Mouse (Mus musculus): ENCODE data around the gene Podxl2. TPM values are rescaled to one million over a fixed set of nuclear protein-coding genes. Genes with fewer than 3 reads are reported as not detected.

The Podxl2 gene
- polyA plus RNA-seq, 1 experiment from 2014 or later: 44.1 TPM

DNA sequence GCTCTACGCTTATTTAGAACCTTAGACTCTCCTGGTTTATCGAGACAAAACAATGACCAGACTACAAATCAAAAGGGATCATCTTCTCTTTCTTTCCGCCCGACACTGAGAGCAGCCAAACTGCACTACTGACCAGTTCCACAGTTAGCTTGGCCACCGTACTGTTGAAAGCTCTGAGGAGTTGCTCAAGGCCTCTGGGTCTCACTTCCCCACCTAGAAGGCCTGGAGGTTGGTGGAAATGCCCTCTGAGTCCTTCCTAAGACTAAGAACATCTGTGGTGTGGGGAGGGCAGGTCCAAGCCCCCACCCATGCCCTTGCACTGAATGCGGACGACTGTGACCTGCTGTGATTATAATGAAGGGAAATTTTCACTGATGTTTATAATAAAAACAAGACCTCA is 9.1 kb downstream of the Podxl2 start:
- Histone ChIP-seq H3K4me3 (no peak overlapping the region), H3K4me2 (no peak overlapping the region), H3K9ac (no peak overlapping the region), H3K4me1 (no peaks in the 10 kb centered on the region), H3K27me3 (replicated peaks) (no peaks in the 10 kb centered on the region), H3K36me3 (peaks cover 30% of the 10 kb centered on the region), H3K27ac (replicated peaks) (no peak overlapping the region), H3K9me3 (0 out of 2 replicates have a peak, but pooled peaks cover 6% of the 10 kb centered on the region)
- no peak for ATAC-seq (ENCODE audit: extremely low read depth, insufficient number of reproducible peaks, low FRiP score, low TSS enrichment)
- whole genome bisulfite sequencing: 78% methylated on average over 7 of the region's 7 CpGs

DNA sequence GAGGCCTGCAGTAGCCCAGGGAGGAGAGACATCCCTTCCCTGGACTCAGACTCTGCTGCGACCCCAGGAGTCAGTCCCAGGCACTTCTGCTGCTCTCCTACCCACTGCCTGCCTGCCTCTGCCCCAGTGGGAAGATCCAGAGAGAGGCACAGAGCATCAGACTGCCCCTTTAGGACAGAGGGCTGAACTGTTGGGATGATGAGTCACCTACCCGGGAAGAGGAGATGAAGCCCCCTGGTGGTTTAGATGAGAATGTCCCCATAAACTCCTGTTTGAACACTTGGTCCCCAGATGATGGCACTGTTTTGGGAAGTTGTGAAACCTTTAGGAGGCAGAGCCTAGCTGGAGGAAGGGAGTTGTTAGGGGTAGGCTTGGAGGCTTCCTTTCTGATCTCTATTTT is 13.9 kb downstream of the Podxl2 start:
- Histone ChIP-seq H3K27me3 (replicated peaks) (no peaks in the 10 kb centered on the region), H3K4me1 (peaks cover 26% of the 10 kb centered on the region), H3K9ac (no peak overlapping the region), H3K27ac (replicated peaks) (no peak overlapping the region), H3K4me2 (no peak overlapping the region), H3K9me3 (0 out of 2 replicates have a peak, but pooled peaks cover 6% of the 10 kb centered on the region), H3K4me3 (no peak overlapping the region), H3K36me3 (peaks cover 35% of the 10 kb centered on the region)
- 10% methylated on average over 2 of the region's 2 CpGs for WGBS
- ATAC-seq (ENCODE audit: extremely low read depth, insufficient number of reproducible peaks, low FRiP score, low TSS enrichment): no peak

DNA sequence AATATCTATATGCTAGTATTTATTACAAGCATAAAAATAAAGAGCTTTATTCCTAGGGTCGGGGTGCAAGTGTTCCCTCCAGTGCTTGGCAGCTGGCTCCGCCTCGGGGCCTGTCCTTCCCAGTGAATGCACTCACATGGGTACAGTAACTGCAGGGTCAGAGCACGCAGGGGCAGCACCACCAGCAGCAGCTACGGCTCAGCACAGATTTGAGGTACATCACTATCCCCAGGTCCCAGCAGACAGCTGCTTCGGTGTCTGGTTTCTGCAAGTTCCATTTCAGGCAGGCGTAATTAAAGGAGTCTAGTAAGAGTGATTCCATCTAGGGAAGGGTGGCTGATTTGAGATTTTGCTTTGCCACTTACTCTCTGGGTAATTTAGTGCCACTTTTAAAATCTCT is 16.5 kb downstream of the Podxl2 start:
- Histone ChIP-seq H3K27me3 (replicated peaks) (0 out of 2 replicates have a peak, but pooled peaks cover 5% of the 10 kb centered on the region), H3K36me3 (peaks cover 24% of the 10 kb centered on the region), H3K4me2 (no peak overlapping the region), H3K9me3 (0 out of 2 replicates have a peak, but pooled peaks cover 6% of the 10 kb centered on the region), H3K4me1 (peaks cover 32% of the 10 kb centered on the region), H3K4me3 (no peak overlapping the region), H3K9ac (peak overlapping the region; percentile 47; the same call in 1 of the 2 replicates), H3K27ac (replicated peaks) (peak overlapping the region; percentile 96)
- WGBS: 49% methylated on average over 7 of the region's 7 CpGs
- no peak for ATAC-seq (ENCODE audit: extremely low read depth, insufficient number of reproducible peaks, low FRiP score, low TSS enrichment)

DNA sequence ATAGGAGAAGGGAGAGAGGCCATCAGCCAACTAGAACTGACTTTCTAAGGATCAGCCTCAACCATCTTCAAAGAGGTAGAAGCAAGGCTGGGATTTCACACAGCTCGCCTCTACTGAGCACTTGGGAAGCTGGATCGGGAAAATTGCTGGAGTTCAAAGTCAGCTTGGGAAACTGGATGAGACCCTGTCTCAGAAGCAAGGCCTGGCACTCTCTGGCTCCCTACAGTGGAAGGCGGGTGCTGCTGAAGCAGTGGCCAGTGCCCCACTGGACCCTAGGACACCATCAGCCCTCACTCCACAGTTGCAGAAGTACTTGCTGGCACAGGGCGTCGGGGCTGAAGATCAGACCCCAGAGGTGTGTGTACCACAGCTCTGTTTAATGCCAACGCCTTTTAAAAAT is 17.0 kb downstream of the Podxl2 start:
- Histone ChIP-seq H3K4me2 (peak overlapping the region; percentile 32), H3K4me1 (peaks cover 36% of the 10 kb centered on the region), H3K9ac (peak overlapping the region; percentile 57; the same call in 1 of the 2 replicates), H3K27me3 (replicated peaks) (0 out of 2 replicates have a peak, but pooled peaks cover 5% of the 10 kb centered on the region), H3K36me3 (peaks cover 19% of the 10 kb centered on the region), H3K27ac (replicated peaks) (peak overlapping the region; percentile 96), H3K4me3 (no peak overlapping the region), H3K9me3 (0 out of 2 replicates have a peak, but pooled peaks cover 6% of the 10 kb centered on the region)
- ATAC-seq (ENCODE audit: extremely low read depth, insufficient number of reproducible peaks, low FRiP score, low TSS enrichment): no peak
- WGBS: 56% methylated on average over 6 of the region's 6 CpGs

DNA sequence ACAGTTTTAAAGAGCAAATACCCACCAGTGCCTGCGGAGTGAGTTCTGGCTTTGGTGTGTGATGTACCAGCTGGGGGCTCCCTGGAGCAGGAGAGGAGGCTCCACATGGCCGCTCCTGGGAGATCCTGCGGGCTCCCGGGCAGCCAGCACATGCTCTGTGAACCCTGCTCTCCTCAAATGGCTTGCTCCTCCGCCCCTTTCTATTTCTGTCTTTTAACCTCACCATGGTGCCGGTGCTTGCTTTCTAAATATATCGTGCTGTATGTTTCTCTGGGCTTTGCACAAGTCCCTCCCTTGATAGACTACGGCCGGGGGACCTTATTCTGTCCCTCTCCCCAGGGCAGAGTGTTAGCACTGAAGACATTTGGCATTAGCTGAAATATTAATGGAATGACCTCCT is 17.6 kb downstream of the Podxl2 start:
- Histone ChIP-seq H3K4me1 (peaks cover 37% of the 10 kb centered on the region), H3K27me3 (replicated peaks) (0 out of 2 replicates have a peak, but pooled peaks cover 5% of the 10 kb centered on the region), H3K27ac (replicated peaks) (peak overlapping the region; percentile 96), H3K9ac (peak overlapping the region; percentile 57), H3K4me3 (no peak overlapping the region), H3K9me3 (0 out of 2 replicates have a peak, but pooled peaks cover 6% of the 10 kb centered on the region), H3K4me2 (peak overlapping the region; percentile 32), H3K36me3 (peaks cover 16% of the 10 kb centered on the region)
- ATAC-seq (ENCODE audit: extremely low read depth, insufficient number of reproducible peaks, low FRiP score, low TSS enrichment): peak; percentile 43; the same call in 1 of the 2 replicates
- 15% methylated on average over 9 of the region's 9 CpGs for WGBS

DNA sequence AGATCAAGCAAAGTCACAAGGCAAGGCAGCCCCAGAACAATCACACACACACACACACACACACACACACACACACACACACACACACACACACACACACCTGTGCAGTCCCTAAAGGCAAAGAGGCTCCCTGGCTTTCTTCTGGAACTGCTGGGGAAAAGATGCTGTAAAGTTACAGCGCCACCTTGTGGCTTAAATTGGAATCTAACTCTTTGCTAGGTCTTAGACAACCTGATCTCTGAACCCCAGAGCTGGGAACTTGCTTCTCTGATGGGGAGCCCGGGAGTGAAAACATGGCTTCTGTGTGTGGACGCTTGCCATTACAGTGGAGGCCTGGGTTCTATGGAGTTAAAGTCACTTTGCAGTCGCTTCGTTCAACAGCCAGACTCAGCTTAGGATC is 19.2 kb downstream of the Podxl2 start:
- Histone ChIP-seq H3K4me1 (peaks cover 37% of the 10 kb centered on the region), H3K4me2 (no peak overlapping the region), H3K9me3 (no peaks in the 10 kb centered on the region), H3K9ac (no peak overlapping the region; the same call in 1 of the 2 replicates), H3K4me3 (no peak overlapping the region), H3K27ac (replicated peaks) (no peak overlapping the region), H3K27me3 (replicated peaks) (0 out of 2 replicates have a peak, but pooled peaks cover 5% of the 10 kb centered on the region), H3K36me3 (peaks cover 10% of the 10 kb centered on the region; the same call in 1 of the 2 replicates)
- 19% methylated on average over 5 of the region's 5 CpGs for WGBS
- ATAC-seq (ENCODE audit: extremely low read depth, insufficient number of reproducible peaks, low FRiP score, low TSS enrichment): no peak

DNA sequence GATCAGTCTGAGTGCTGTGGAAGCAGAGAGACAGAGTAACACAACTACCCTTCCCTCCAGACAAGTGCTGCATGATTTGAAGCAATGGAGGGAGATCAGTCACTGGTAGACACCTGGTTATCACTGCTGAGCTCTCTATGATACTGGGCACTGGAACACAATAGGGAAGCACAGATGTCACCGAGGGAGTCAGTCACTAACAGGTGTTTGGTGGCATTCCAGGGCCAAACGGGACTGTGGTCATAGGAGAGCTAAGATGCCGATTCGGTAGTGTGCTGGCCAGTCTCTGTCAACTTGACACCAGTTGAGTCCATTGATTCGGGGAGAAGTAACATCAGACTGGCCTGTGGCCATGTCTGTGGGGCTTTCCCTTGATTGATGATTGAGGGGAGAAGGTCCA is 20.3 kb downstream of the Podxl2 start:
- Histone ChIP-seq H3K9me3 (no peaks in the 10 kb centered on the region), H3K27me3 (replicated peaks) (0 out of 2 replicates have a peak, but pooled peaks cover 5% of the 10 kb centered on the region), H3K27ac (replicated peaks) (no peak overlapping the region), H3K4me2 (no peak overlapping the region), H3K9ac (no peak overlapping the region), H3K4me3 (no peak overlapping the region), H3K36me3 (0 out of 2 replicates have a peak, but pooled peaks cover 4% of the 10 kb centered on the region), H3K4me1 (peaks cover 37% of the 10 kb centered on the region)
- ATAC-seq (ENCODE audit: extremely low read depth, insufficient number of reproducible peaks, low FRiP score, low TSS enrichment): no peak
- WGBS: 71% methylated on average over 5 of the region's 5 CpGs

DNA sequence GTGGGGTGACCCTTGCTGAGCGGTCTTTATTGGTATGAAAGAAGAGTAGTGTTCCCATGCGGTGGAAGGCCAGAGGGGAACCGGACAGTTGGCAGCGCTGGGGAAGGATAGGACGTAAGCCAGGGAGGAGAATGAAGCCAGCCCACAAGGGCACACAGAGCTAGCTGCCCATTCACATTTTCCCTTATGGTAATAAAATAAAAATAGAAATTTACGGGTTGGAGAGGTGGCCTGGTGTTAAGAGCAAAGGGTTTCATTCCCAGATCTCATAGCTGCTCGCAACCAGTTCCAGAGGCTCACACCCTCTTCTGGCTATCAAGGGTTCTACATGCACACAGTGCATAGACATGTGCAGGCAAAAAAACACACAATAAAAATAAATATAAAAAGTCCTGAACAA is 24.8 kb downstream of the Podxl2 start:
- H3K9me3 ChIP-seq: no peaks in the 10 kb centered on the region
- H3K36me3 ChIP-seq: 0 out of 2 replicates have a peak, but pooled peaks cover 7% of the 10 kb centered on the region
- H3K4me2 ChIP-seq: no peak overlapping the region
- no peak overlapping the region for H3K9ac ChIP-seq
- ATAC-seq (ENCODE audit: extremely low read depth, insufficient number of reproducible peaks, low FRiP score, low TSS enrichment): no peak
- no peak overlapping the region for H3K4me3 ChIP-seq
- no peak overlapping the region for H3K27ac ChIP-seq (replicated peaks)
- 0 out of 2 replicates have a peak, but pooled peaks cover 5% of the 10 kb centered on the region for H3K27me3 ChIP-seq (replicated peaks)
- H3K4me1 ChIP-seq: peaks cover 5% of the 10 kb centered on the region; the same call in 1 of the 2 replicates
- WGBS: 78% methylated on average over 7 of the region's 7 CpGs

DNA sequence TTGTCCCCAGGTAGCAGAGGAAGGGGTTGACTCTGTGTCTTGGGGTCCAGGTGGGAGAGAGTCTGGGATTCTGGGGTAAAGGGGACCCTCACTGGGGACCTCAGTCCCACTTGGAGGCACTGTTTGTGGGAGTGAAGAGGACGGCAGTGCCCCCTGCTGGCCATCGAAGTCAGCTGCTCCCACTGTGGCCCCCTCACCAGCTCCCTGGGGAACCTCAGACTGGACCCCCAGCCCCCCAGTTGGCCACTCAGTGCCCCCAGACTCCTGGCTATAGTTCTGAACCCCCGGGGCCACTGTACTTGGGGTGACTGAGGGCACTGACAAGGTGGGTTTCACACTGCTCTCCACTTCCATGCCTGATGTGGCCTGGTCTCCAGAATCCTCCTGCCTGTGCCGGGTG is 25.6 kb downstream of the Podxl2 start:
- H3K4me3 ChIP-seq: no peak overlapping the region
- no peaks in the 10 kb centered on the region for H3K27me3 ChIP-seq (replicated peaks)
- no peak overlapping the region for H3K4me2 ChIP-seq
- 47% methylated on average over 4 of the region's 4 CpGs for WGBS
- peak overlapping the region; percentile 33; the same call in 1 of the 2 replicates for H3K9ac ChIP-seq
- peaks cover 5% of the 10 kb centered on the region; the same call in 1 of the 2 replicates for H3K4me1 ChIP-seq
- H3K27ac ChIP-seq (replicated peaks): no peak overlapping the region
- H3K36me3 ChIP-seq: 0 out of 2 replicates have a peak, but pooled peaks cover 7% of the 10 kb centered on the region
- ATAC-seq (ENCODE audit: extremely low read depth, insufficient number of reproducible peaks, low FRiP score, low TSS enrichment): no peak
- no peaks in the 10 kb centered on the region for H3K9me3 ChIP-seq

DNA sequence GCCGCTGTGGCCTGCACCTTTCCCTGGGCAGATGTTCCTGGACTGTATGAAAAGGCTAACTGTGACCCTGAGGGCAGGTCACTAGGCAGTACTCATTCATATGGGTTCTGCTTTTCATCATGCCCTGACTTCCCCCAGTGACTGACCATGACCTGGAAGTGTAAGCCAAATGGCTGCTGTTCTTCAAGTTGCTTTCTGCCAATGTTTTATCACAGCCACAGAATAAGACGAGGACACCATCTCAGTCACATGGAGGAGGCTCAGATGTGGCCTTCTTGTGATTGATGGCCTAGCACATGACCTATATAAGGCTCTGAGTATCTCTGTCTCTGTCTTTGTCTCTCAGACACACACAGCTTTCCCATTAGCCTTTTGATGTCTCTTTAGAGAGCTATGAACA is 27.3 kb downstream of the Podxl2 start:
- H3K27me3 ChIP-seq (replicated peaks): no peaks in the 10 kb centered on the region
- no peak overlapping the region for H3K4me2 ChIP-seq
- 54% methylated on average over 2 of the region's 2 CpGs for WGBS
- no peak overlapping the region for H3K9ac ChIP-seq
- ATAC-seq (ENCODE audit: extremely low read depth, insufficient number of reproducible peaks, low FRiP score, low TSS enrichment): no peak
- H3K4me3 ChIP-seq: no peak overlapping the region
- no peaks in the 10 kb centered on the region for H3K9me3 ChIP-seq
- peaks cover 14% of the 10 kb centered on the region for H3K4me1 ChIP-seq
- H3K27ac ChIP-seq (replicated peaks): no peak overlapping the region
- H3K36me3 ChIP-seq: 0 out of 2 replicates have a peak, but pooled peaks cover 7% of the 10 kb centered on the region

DNA sequence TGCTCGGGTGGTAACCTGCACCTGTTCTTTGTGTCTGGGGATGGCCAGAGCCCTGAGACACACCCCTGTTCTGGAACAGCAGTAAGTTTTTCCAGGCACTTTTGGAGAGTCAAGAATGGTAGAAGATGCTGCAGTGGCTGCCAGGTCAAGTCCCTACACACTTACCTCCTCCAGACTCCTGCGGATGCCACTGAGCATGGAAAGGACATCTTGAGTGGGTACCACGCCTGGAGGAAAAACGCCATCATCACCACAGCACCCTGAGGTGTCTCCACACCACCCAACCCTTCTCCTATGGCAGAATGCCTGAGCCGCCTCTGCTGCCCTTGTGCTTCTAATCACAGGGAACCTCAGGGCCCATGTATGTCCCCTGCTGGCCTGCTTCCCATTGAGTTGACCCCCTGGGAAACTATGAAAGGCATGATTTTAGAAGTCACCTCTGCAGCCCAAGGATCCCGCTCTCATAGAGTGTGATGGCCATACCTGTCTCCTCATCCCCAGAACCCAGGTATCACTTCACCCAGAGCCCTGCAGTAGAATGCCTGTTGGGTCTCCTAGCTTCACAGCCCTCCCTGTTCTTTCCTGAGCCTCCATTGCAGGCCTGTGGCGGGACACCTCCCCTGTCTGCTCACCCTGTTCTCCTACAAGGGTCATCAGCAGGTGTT is 29.8 kb downstream of the Podxl2 start:
- no peak for ATAC-seq (ENCODE audit: extremely low read depth, insufficient number of reproducible peaks, low FRiP score, low TSS enrichment)
- no peaks in the 10 kb centered on the region for H3K9me3 ChIP-seq
- no peaks in the 10 kb centered on the region for H3K27me3 ChIP-seq (replicated peaks)
- 0 out of 2 replicates have a peak, but pooled peaks cover 3% of the 10 kb centered on the region for H3K36me3 ChIP-seq
- peaks cover 27% of the 10 kb centered on the region for H3K4me1 ChIP-seq
- H3K4me2 ChIP-seq: no peak overlapping the region
- no peak overlapping the region for H3K27ac ChIP-seq (replicated peaks)
- WGBS: 82% methylated on average over 7 of the region's 7 CpGs
- H3K4me3 ChIP-seq: no peak overlapping the region
- no peak overlapping the region for H3K9ac ChIP-seq
